Mouse (Mus musculus) B cell, adult 2 months (primary cell): ENCODE measurements around the gene Itih3.

Source experiments
- DNase-seq, 2 experiments: peaks; one replicate each; pipeline ENCODE4 v3.0.0; 2022

The Itih3 gene

GRCm38 (mm10) chr14:30899972-30900371 lies 23.6 kb downstream of the Itih3 start:
- no peak for DNase-seq

GRCm38 (mm10) chr14:30888271-30888732 lies 35.3 kb downstream of the Itih3 start:
- DNase-seq, result no peak

GRCm38 (mm10) chr14:30886204-30886603 lies 37.4 kb downstream of the Itih3 start, which contains the start of gene Itih4:
TSS of gene Itih4 (plus strand) at chr14:30886476.
- DNase-seq, result no peak

GRCm38 (mm10) chr14:30885298-30885697 lies 38.3 kb downstream of the Itih3 start:
- DNase-seq, result no peak

- DNase-seq, result no peak
These were observed 41.8 kb downstream of the Itih3 start for GRCm38 (mm10) chr14:30881718-30882108.

GRCm38 (mm10) chr14:30880811-30881717 lies 42.5 kb downstream of the Itih3 start:
- peak; percentile 23 to 47 for DNase-seq

GRCm38 (mm10) chr14:30880251-30880650 lies 43.3 kb downstream of the Itih3 start:
- no peak for DNase-seq

- no peak for DNase-seq
These were observed 43.8 kb downstream of the Itih3 start for GRCm38 (mm10) chr14:30879794-30880193.

GRCm38 (mm10) chr14:30878958-30879571 lies 44.5 kb downstream of the Itih3 start, which contains the start of gene Mustn1:
TSS of gene Mustn1 (plus strand) at chr14:30879200.
- DNase-seq, result no peak

- DNase-seq, result no peak
These were observed 45.7 kb downstream of the Itih3 start for GRCm38 (mm10) chr14:30877827-30878226.

GRCm38 (mm10) chr14:30876451-30876850 lies 47.1 kb downstream of the Itih3 start:
- DNase-seq, result no peak

- DNase-seq, result no peak
These were observed 47.6 kb downstream of the Itih3 start for GRCm38 (mm10) chr14:30875955-30876354.

- no peak for DNase-seq
These were observed 48.3 kb downstream of the Itih3 start for GRCm38 (mm10) chr14:30875130-30875865.

GRCm38 (mm10) chr14:30874095-30874700 lies 49.4 kb downstream of the Itih3 start:
- no peak for DNase-seq

GRCm38 (mm10) chr14:30870206-30871147 lies 53.1 kb downstream of the Itih3 start:
- DNase-seq, result no peak

- DNase-seq, result no peak
These were observed 54.2 kb downstream of the Itih3 start for GRCm38 (mm10) chr14:30869391-30869801.

- DNase-seq, result no peak
These were observed 54.7 kb downstream of the Itih3 start for GRCm38 (mm10) chr14:30868826-30869225.

- DNase-seq, result peak; percentile 73
These were observed 56.5 kb downstream of the Itih3 start for GRCm38 (mm10) chr14:30867042-30867441.

- peak in 1 of 2 experiments; percentile 4 for DNase-seq
These were observed 58.2 kb downstream of the Itih3 start for GRCm38 (mm10) chr14:30865311-30865710.

- no peak for DNase-seq
These were observed 61.2 kb downstream of the Itih3 start for GRCm38 (mm10) chr14:30862368-30862767.

- no peak for DNase-seq
These were observed 62.0 kb downstream of the Itih3 start for GRCm38 (mm10) chr14:30861421-30862125.
